Mouse (Mus musculus) heart, embryonic 16.5 days (tissue): ENCODE data around the gene Slc22a2. TPM values are rescaled to one million over a fixed set of nuclear protein-coding genes. Genes with fewer than 3 reads are reported as not detected.

ENCODE experiments used
- ATAC-seq: fragments of 200-750 bp; cut with Nextera tagmentation; replicated peaks from 2 replicates; pipeline ENCODE4 v1.8.0; 2017; ENCODE audit warnings: moderate number of reproducible peaks; ENCODE audit not compliant: insufficient read depth, low FRiP score; ENCODE audit errors: extremely low read depth
- H3K27ac ChIP-seq: fragments of 300-500 bp; sonication (generic); 2 replicates; pipeline ENCODE4 v1.5.1; 2014; ENCODE audit warnings: mild to moderate bottlenecking, low read length, control low read depth, moderate library complexity
- H3K27me3 ChIP-seq: fragments of 300-500 bp; sonication (generic); 2 replicates; pipeline ENCODE4 v1.6.1; 2014; ENCODE audit warnings: low read length, mixed read lengths; ENCODE audit not compliant: control insufficient read depth, insufficient read depth
- H3K36me3 ChIP-seq: fragments of 300-500 bp; sonication (generic); 2 replicates; pipeline ENCODE4 v1.6.1; 2014; ENCODE audit not compliant: control insufficient read depth, insufficient read depth
- H3K4me1 ChIP-seq: fragments of 300-500 bp; sonication (generic); 2 replicates; pipeline ENCODE4 v1.6.1; 2014; ENCODE audit warnings: low read length, mixed read lengths; ENCODE audit not compliant: control insufficient read depth, insufficient read depth
- H3K4me2 ChIP-seq: fragments of 300-500 bp; sonication (generic); 2 replicates; pipeline ENCODE4 v1.6.1; 2014; ENCODE audit warnings: low read depth, mild to moderate bottlenecking, control low read depth, low read length
- H3K4me3 ChIP-seq: fragments of 300-500 bp; sonication (generic); 2 replicates; pipeline ENCODE4 v1.5.1; 2014; ENCODE audit warnings: mild to moderate bottlenecking, control low read depth, low read length
- H3K9ac ChIP-seq: fragments of 300-500 bp; sonication (generic); 2 replicates; pipeline ENCODE4 v1.6.1; 2014; ENCODE audit warnings: low read length, control low read depth
- H3K9me3 ChIP-seq: fragments of 300-500 bp; sonication (generic); replicated peaks from 2 replicates; pipeline ENCODE4 v1.6.1; 2016; ENCODE audit warnings: low read length; ENCODE audit not compliant: control insufficient read depth
- WGBS: fragments of 180-500 bp; shearing (Covaris S2); extraction: QIAGEN DNeasy Blood & Tissue Kit; methylation state at CpG from one replicate; pipeline ENCODE4 v1.1.7; 2014; 5-methylcytosine and 5-hydroxymethylcytosine counted together
- polyA plus RNA-seq: library from polyadenylated mRNA; unstranded; fragments of >200 nt; fragmentation: Nextera tagmentation; extraction: Ambion mirVana; gene quantifications from 2 replicates; pipeline ENCODE4 v1.2.1, GENCODE M21; 2015

Gene Slc22a2
- polyA plus RNA-seq, 1 experiment from 2014 or later = not detected

GRCm38 (mm10) chr17:12654061-12654460 is 70.1 kb downstream of the Slc22a2 start:
- no peaks in the 10 kb centered on the region for H3K27me3 ChIP-seq
- H3K4me1 ChIP-seq = peaks cover 13% of the 10 kb centered on the region; the same call in 1 of the 2 replicates
- no peak for ATAC-seq
- no peak overlapping the region for H3K4me2 ChIP-seq
- H3K9me3 ChIP-seq = no peaks in the 10 kb centered on the region
- no peak overlapping the region for H3K4me3 ChIP-seq
- H3K27ac ChIP-seq = no peak overlapping the region
- no peaks in the 10 kb centered on the region for H3K36me3 ChIP-seq
- H3K9ac ChIP-seq = no peak overlapping the region
- WGBS = 92% methylated on average over 3 of the region's 3 CpGs

DNA sequence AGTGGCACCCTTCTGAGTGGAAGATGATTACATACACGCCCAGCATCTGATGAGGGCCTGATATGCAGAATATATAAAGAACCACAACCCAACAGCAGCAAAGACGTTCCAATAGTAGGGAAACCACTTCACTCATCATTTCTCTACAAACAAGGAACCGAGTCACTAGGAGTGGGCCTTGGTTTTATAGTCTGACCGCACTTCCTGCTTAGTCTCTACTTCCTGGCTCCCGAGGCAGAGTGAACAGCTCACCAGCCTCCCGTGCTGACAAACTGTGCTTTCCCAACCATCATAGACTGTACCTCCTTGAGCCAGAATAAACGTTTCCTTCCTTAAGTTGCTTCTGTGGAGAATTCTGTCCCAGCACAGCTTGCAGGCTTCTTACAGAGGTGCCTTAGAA is 71.9 kb downstream of the Slc22a2 start:
- ATAC-seq = no peak
- WGBS = 67% methylated on average over 7 of the region's 7 CpGs

DNA sequence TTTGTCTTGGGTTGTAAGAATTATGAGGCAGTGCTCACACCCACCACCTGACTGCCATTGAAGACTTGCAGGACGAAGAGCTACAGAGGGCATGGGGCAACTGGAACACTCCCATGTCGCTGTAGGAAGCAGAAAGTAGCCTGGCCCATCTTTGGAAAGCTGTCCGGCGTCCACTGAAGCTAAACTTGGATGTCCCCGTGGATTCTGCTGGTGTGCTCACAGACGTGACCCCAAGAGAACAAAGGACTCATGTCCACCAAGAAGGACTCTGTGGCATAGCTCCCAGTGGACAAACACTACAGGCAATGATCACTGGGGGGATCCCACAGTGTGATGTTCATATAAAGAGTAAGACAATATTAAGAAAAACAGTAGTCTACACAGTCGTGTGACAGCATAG is 74.9 kb downstream of the Slc22a2 start:
- Histone ChIP-seq H3K27ac (no peak overlapping the region), H3K9ac (no peak overlapping the region), H3K4me3 (no peak overlapping the region), H3K4me2 (no peak overlapping the region), H3K4me1 (no peaks in the 10 kb centered on the region), H3K9me3 (no peaks in the 10 kb centered on the region), H3K27me3 (no peaks in the 10 kb centered on the region), H3K36me3 (no peaks in the 10 kb centered on the region)
- WGBS = 78% methylated on average over 7 of the region's 7 CpGs
- ATAC-seq = no peak

More for the DNA sequence above, 71.9 kb downstream of the Slc22a2 start:
- Histone ChIP-seq H3K27me3 (no peaks in the 10 kb centered on the region), H3K9ac (no peak overlapping the region), H3K4me1 (peaks cover 13% of the 10 kb centered on the region; the same call in 1 of the 2 replicates), H3K4me2 (no peak overlapping the region), H3K27ac (no peak overlapping the region), H3K4me3 (no peak overlapping the region), H3K36me3 (no peaks in the 10 kb centered on the region), H3K9me3 (no peaks in the 10 kb centered on the region)

- Histone ChIP-seq H3K27me3 (no peaks in the 10 kb centered on the region), H3K9me3 (no peaks in the 10 kb centered on the region), H3K36me3 (no peaks in the 10 kb centered on the region), H3K4me1 (peaks cover 3% of the 10 kb centered on the region; the same call in 1 of the 2 replicates), H3K4me2 (no peak overlapping the region), H3K27ac (no peak overlapping the region), H3K9ac (no peak overlapping the region), H3K4me3 (no peak overlapping the region)
- 89% methylated on average over 10 of the region's 10 CpGs for WGBS
- no peak for ATAC-seq
Measured at GRCm38 (mm10) chr17:12659233-12659632, 75.3 kb downstream of the Slc22a2 start.

DNA sequence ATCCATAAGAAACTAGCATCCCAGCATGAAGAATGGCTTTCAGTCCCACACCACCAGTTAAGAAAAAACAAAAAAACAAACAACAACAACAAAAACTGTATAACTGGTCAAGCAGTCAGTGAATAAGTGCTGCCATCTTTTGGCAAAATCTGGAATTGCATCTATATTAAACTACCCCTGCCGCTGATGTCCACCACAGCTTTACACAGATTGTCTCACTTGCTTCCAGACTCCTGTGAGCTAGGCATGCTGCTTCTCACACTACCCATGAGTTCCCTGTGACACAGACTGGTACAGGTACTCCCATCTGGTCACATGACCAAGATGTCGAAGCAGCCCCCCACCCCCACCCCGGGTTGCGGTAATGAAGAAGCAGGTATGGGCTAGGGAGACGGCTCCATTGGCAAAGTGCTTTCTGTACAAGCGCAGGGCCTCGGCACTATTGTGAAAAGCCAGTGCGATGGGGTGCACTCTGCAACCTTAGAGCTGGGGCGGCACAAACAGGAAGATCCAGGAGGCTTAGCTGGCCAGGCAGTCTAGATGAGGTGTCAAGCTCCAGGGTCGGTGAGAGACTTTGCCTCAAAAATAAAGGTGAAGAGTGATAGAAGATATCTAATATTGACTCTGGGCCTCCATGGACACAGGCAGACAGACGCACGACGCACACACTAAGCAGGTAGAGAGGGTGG is 76.8 kb downstream of the Slc22a2 start:
- Histone ChIP-seq H3K4me1 (peaks cover 4% of the 10 kb centered on the region; the same call in 1 of the 2 replicates), H3K9ac (no peak overlapping the region), H3K36me3 (no peaks in the 10 kb centered on the region), H3K4me2 (no peak overlapping the region), H3K9me3 (no peaks in the 10 kb centered on the region), H3K27ac (no peak overlapping the region), H3K27me3 (no peaks in the 10 kb centered on the region), H3K4me3 (no peak overlapping the region)
- ATAC-seq = no peak
- 67% methylated on average over 13 of the region's 13 CpGs for WGBS

GRCm38 (mm10) chr17:12664156-12664555 is 80.2 kb downstream of the Slc22a2 start:
- H3K4me1 ChIP-seq = peaks cover 10% of the 10 kb centered on the region
- no peaks in the 10 kb centered on the region for H3K27me3 ChIP-seq
- WGBS = 69% methylated on average over 8 of the region's 8 CpGs
- no peaks in the 10 kb centered on the region for H3K36me3 ChIP-seq
- no peak overlapping the region for H3K27ac ChIP-seq
- H3K9me3 ChIP-seq = no peaks in the 10 kb centered on the region
- H3K9ac ChIP-seq = no peak overlapping the region
- ATAC-seq = no peak
- H3K4me3 ChIP-seq = no peak overlapping the region
- no peak overlapping the region for H3K4me2 ChIP-seq

GRCm38 (mm10) chr17:12668478-12669362 is 84.8 kb downstream of the Slc22a2 start:
- WGBS = 22% methylated on average over 7 of the region's 7 CpGs
- Histone ChIP-seq H3K9ac (0 out of 2 replicates have a peak overlapping the region, but pooled peaks have one; percentile 30), H3K4me2 (no peak overlapping the region)

GRCm38 (mm10) chr17:12669363-12669679 is 85.4 kb downstream of the Slc22a2 start:
- ATAC-seq = no peak
- H3K4me2 ChIP-seq = no peak overlapping the region
- H3K36me3 ChIP-seq = no peaks in the 10 kb centered on the region
- peaks cover 16% of the 10 kb centered on the region for H3K4me1 ChIP-seq
- H3K9ac ChIP-seq = 0 out of 2 replicates have a peak overlapping the region, but pooled peaks have one; percentile 30
- H3K27me3 ChIP-seq = no peaks in the 10 kb centered on the region
- no peak overlapping the region for H3K4me3 ChIP-seq
- peak overlapping the region; percentile 65 for H3K27ac ChIP-seq
- no peaks in the 10 kb centered on the region for H3K9me3 ChIP-seq

More at GRCm38 (mm10) chr17:12668478-12669362, 84.8 kb downstream of the Slc22a2 start:
- Histone ChIP-seq H3K27me3 (no peaks in the 10 kb centered on the region), H3K36me3 (no peaks in the 10 kb centered on the region), H3K9me3 (no peaks in the 10 kb centered on the region), H3K4me3 (no peak overlapping the region), H3K4me1 (peaks cover 19% of the 10 kb centered on the region), H3K27ac (peak overlapping the region; percentile 65)
- 0 out of 2 replicates have a peak, but pooled peaks have one; percentile 21 for ATAC-seq

DNA sequence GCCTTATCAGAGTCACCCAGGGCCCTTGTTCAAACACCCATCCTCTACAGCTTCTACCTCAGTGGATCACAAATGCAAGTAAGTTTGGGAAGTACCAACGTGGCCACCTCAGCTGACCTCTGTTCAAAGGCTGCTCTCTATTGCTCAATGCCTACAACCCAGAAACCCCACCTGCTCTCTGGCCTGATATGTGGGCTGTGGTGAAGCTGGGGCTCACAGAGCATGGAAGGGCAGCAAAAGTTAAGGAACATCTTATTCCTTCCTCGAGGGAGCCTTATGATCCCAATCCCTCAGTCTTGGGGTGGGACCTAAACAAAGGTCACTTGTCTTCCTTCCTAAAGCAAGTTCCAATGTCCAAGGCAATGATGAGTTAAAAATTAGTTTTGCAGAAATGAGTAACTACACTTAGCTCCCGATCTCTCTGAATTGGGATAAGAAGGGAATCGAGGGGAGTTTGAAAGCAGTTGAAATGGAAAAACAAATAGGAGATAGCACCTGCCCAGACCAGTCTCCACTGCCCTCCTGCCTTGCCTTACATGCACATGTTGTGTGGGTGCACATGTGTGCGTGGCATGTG is 87.2 kb downstream of the Slc22a2 start:
- Histone ChIP-seq H3K9ac (no peak overlapping the region), H3K36me3 (no peaks in the 10 kb centered on the region), H3K9me3 (no peaks in the 10 kb centered on the region), H3K27me3 (no peaks in the 10 kb centered on the region), H3K4me1 (peaks cover 16% of the 10 kb centered on the region), H3K4me3 (no peak overlapping the region), H3K27ac (no peak overlapping the region), H3K4me2 (no peak overlapping the region)
- no peak for ATAC-seq
- WGBS = 80% methylated on average over 5 of the region's 5 CpGs
